Mouse (Mus musculus) MEL (cell line): ENCODE results near the gene Cdh15. TPM values are rescaled to one million over a fixed set of nuclear protein-coding genes. Genes with fewer than 3 reads are reported as not detected.
A peak's percentile ranks its signal among the peaks of the same experiment; 100 is the strongest.

ENCODE experiments used
- DNase-seq: peaks from one replicate; pipeline ENCODE4 v3.0.0; 2011; ENCODE audit warnings: low read depth, low spot score
- H3K27ac ChIP-seq: 2 replicates; pipeline ENCODE4 v1.5.1; 2012; ENCODE audit warnings: low read depth, mild to moderate bottlenecking, control low read depth, low read length, moderate library complexity; ENCODE audit not compliant: control insufficient read depth
- H3K27me3 ChIP-seq, 2 experiments: fragments of 150-350 bp in 1 of 2; sonication (generic) in 1 of 2; 2 replicates each; pipeline ENCODE4 v1.6.1; 2012; ENCODE audit warnings: low read length in 2 of 2, mild to moderate bottlenecking in 2 of 2, improper control_type of control experiment in 1 of 2, moderate library complexity in 1 of 2; ENCODE audit not compliant: insufficient read depth in 2 of 2, control insufficient read depth in 1 of 2
- H3K36me3 ChIP-seq, 2 experiments: 2 replicates each; pipeline ENCODE4 v1.6.1; 2012 to 2014; ENCODE audit warnings: low read length in 2 of 2, improper control_type of control experiment in 1 of 2, inconsistent platforms in 1 of 2, mild to moderate bottlenecking in 1 of 2; ENCODE audit not compliant: insufficient read depth in 2 of 2, control insufficient read depth in 1 of 2
- H3K4me1 ChIP-seq, 2 experiments: fragments of 150-350 bp in 1 of 2; sonication (generic) in 1 of 2; 2 replicates each; pipeline ENCODE4 v1.6.1; 2012; ENCODE audit warnings: low read length in 2 of 2, improper control_type of control experiment in 1 of 2, mild to moderate bottlenecking in 1 of 2; ENCODE audit not compliant: insufficient read depth in 2 of 2, control insufficient read depth in 1 of 2
- H3K4me3 ChIP-seq, 2 experiments: fragments of 150-350 bp in 1 of 2; sonication (generic) in 1 of 2; 2 replicates each; pipeline ENCODE4 v1.5.1; 2012; ENCODE audit warnings: low read depth in 2 of 2, low read length in 2 of 2, mild to moderate bottlenecking in 2 of 2, moderate library complexity in 2 of 2, control low read depth in 1 of 2, improper control_type of control experiment in 1 of 2; ENCODE audit not compliant: control insufficient read depth in 1 of 2, insufficient read depth in 1 of 2
- H3K79me2 ChIP-seq: 2 replicates; pipeline ENCODE4 v1.6.1; 2012; ENCODE audit warnings: mild to moderate bottlenecking, low read length, moderate library complexity; ENCODE audit not compliant: control insufficient read depth, poor library complexity, insufficient read depth
- H3K9ac ChIP-seq: 2 replicates; pipeline ENCODE4 v1.6.1; 2012; ENCODE audit warnings: low read depth, mild to moderate bottlenecking, control low read depth, low read length, moderate library complexity; ENCODE audit not compliant: control insufficient read depth, poor library complexity, severe bottlenecking
- H3K9me3 ChIP-seq: fragments of 150-350 bp; sonication (generic); replicated peaks from 2 replicates; pipeline ENCODE4 v1.6.1; 2012; ENCODE audit warnings: mild to moderate bottlenecking, low read length, improper control_type of control experiment, moderate library complexity; ENCODE audit not compliant: insufficient read depth
- BHLHE40 ChIP-seq: IDR thresholded peaks from 2 replicates; pipeline ENCODE4 v1.6.1; 2012; ENCODE audit warnings: low read depth, mild to moderate bottlenecking, inconsistent platforms, low read length, improper control_type of control experiment, borderline replicate concordance
- CHD1 ChIP-seq: IDR thresholded peaks from 2 replicates; pipeline ENCODE4 v1.6.1; 2012; ENCODE audit warnings: low read depth, mild to moderate bottlenecking, inconsistent platforms, low read length, improper control_type of control experiment
- CTCF ChIP-seq, 3 experiments: IDR thresholded peaks in 2 of 3; conservative IDR thresholded peaks in 1 of 3; 2 replicates each; pipeline ENCODE4 v1.5.1; 2011 to 2012; ENCODE audit warnings: low read length in 3 of 3, low read depth in 2 of 3, mild to moderate bottlenecking in 2 of 3, improper control_type of control experiment in 1 of 3, inconsistent platforms in 1 of 3, mixed read lengths in 1 of 3, moderate library complexity in 1 of 3; ENCODE audit not compliant: control insufficient read depth in 1 of 3, insufficient read depth in 1 of 3, poor library complexity in 1 of 3, severe bottlenecking in 1 of 3
- ELF1 ChIP-seq: IDR thresholded peaks from 2 replicates; pipeline ENCODE4 v1.6.1; 2014; ENCODE audit warnings: low read depth, mild to moderate bottlenecking, inconsistent platforms, low read length, improper control_type of control experiment, moderate library complexity
- ETS1 ChIP-seq: IDR thresholded peaks from 2 replicates; pipeline ENCODE4 v1.6.1; 2012; ENCODE audit warnings: low read depth, mild to moderate bottlenecking, inconsistent platforms, low read length, improper control_type of control experiment, moderate library complexity
- GABPA ChIP-seq: IDR thresholded peaks from 2 replicates; pipeline ENCODE4 v1.6.1; 2012; ENCODE audit warnings: low read depth, mild to moderate bottlenecking, inconsistent platforms, low read length, improper control_type of control experiment, moderate library complexity
- HCFC1 ChIP-seq: IDR thresholded peaks from 2 replicates; pipeline ENCODE4 v1.6.1; 2012; ENCODE audit warnings: low read depth, mild to moderate bottlenecking, inconsistent platforms, low read length, improper control_type of control experiment, moderate library complexity
- KAT2A ChIP-seq: conservative IDR thresholded peaks from 2 replicates; pipeline ENCODE4 v1.6.1; 2012; ENCODE audit warnings: low read depth, low read length, improper control_type of control experiment, inconsistent platforms
- MAFK ChIP-seq: IDR thresholded peaks from 2 replicates; pipeline ENCODE4 v1.6.1; 2011; ENCODE audit warnings: low read depth, mild to moderate bottlenecking, low read length, improper control_type of control experiment, borderline replicate concordance
- MAZ ChIP-seq: IDR thresholded peaks from 2 replicates; pipeline ENCODE4 v1.6.1; 2012; ENCODE audit warnings: low read depth, mild to moderate bottlenecking, inconsistent platforms, low read length, improper control_type of control experiment
- MYB ChIP-seq: IDR thresholded peaks from 2 replicates; pipeline ENCODE4 v1.6.1; 2011; ENCODE audit warnings: mild to moderate bottlenecking, low read depth, low read length, improper control_type of control experiment
- MYC ChIP-seq: IDR thresholded peaks from 2 replicates; pipeline ENCODE4 v1.6.1; 2011; ENCODE audit warnings: low read depth, mild to moderate bottlenecking, low read length, improper control_type of control experiment, moderate library complexity
- NRF1 ChIP-seq: IDR thresholded peaks from 2 replicates; pipeline ENCODE4 v1.6.1; 2014; ENCODE audit warnings: low read depth, mild to moderate bottlenecking, inconsistent platforms, low read length, improper control_type of control experiment, moderate library complexity; ENCODE audit not compliant: poor library complexity, insufficient read depth, severe bottlenecking
- POLR2AphosphoS2 ChIP-seq: IDR thresholded peaks from 2 replicates; pipeline ENCODE4 v1.6.1; 2011; ENCODE audit warnings: low read length, improper control_type of control experiment
- RAD21 ChIP-seq: IDR thresholded peaks from 2 replicates; pipeline ENCODE4 v1.6.1; 2011; ENCODE audit warnings: mild to moderate bottlenecking, low read depth, low read length, improper control_type of control experiment
- SIN3A ChIP-seq: IDR thresholded peaks from 2 replicates; pipeline ENCODE4 v1.6.1; 2012; ENCODE audit warnings: low read length, improper control_type of control experiment, inconsistent platforms
- SMC3 ChIP-seq: IDR thresholded peaks from 2 replicates; pipeline ENCODE4 v1.6.1; 2011; ENCODE audit warnings: low read depth, low read length, improper control_type of control experiment
- TAL1 ChIP-seq: IDR thresholded peaks from 2 replicates; pipeline ENCODE4 v1.6.1; 2012; ENCODE audit warnings: mild to moderate bottlenecking, inconsistent platforms, low read length, moderate library complexity, mixed read lengths
- TBP ChIP-seq: IDR thresholded peaks from 2 replicates; pipeline ENCODE4 v1.8.0; 2011; ENCODE audit warnings: low read depth, low read length, improper control_type of control experiment
- TCF12 ChIP-seq: IDR thresholded peaks from 2 replicates; pipeline ENCODE4 v1.6.1; 2014; ENCODE audit warnings: low read depth, mild to moderate bottlenecking, inconsistent platforms, low read length, improper control_type of control experiment, moderate library complexity
- UBTF ChIP-seq: IDR thresholded peaks from 2 replicates; pipeline ENCODE4 v1.6.1; 2012; ENCODE audit warnings: low read depth, mild to moderate bottlenecking, inconsistent platforms, low read length, improper control_type of control experiment, moderate library complexity, borderline replicate concordance; ENCODE audit not compliant: insufficient read depth
- USF2 ChIP-seq, 2 experiments: IDR thresholded peaks; 2 replicates each; pipeline ENCODE4 v1.6.1; 2011 to 2012; ENCODE audit warnings: improper control_type of control experiment in 2 of 2, low read length in 2 of 2, borderline replicate concordance in 1 of 2, inconsistent platforms in 1 of 2, low read depth in 1 of 2, mild to moderate bottlenecking in 1 of 2; ENCODE audit not compliant: insufficient read depth in 1 of 2
- ZC3H11A ChIP-seq: IDR thresholded peaks from 2 replicates; pipeline ENCODE4 v1.6.1; 2012; ENCODE audit warnings: low read depth, mild to moderate bottlenecking, inconsistent platforms, low read length, improper control_type of control experiment
- ZKSCAN1 ChIP-seq: IDR thresholded peaks from 2 replicates; pipeline ENCODE4 v1.6.1; 2012; ENCODE audit warnings: low read depth, mild to moderate bottlenecking, inconsistent platforms, low read length, improper control_type of control experiment, moderate library complexity
- ZNF384 ChIP-seq: IDR thresholded peaks from 2 replicates; pipeline ENCODE4 v1.6.1; 2012; ENCODE audit warnings: low read depth, mild to moderate bottlenecking, inconsistent platforms, low read length, improper control_type of control experiment
- polyA plus RNA-seq, 2 experiments: library from polyadenylated mRNA; stranded (reverse) in 1 of 2; unstranded in 1 of 2; fragments of >175 nt in 1 of 2; fragments of >200 nt in 1 of 2; gene quantifications; 2 replicates each; pipeline versions ENCODE4 v1.2.1 to v1.2.4; 2012; ENCODE audit warnings: low replicate concordance in 2 of 2, low read depth in 1 of 2; ENCODE audit not compliant: insufficient read length in 2 of 2, insufficient read depth in 1 of 2, missing spikeins in 1 of 2
- total RNA-seq: library from RNA; depleted of rRNA; stranded (reverse); fragments of 300-350 nt; gene quantifications from 2 replicates; pipeline ENCODE4 v1.2.3, GENCODE M21; 2012

Gene Cdh15
- total and polyA plus RNA-seq, 3 experiments = 0.08 to 0.71 TPM; not detected in 1

DNA sequence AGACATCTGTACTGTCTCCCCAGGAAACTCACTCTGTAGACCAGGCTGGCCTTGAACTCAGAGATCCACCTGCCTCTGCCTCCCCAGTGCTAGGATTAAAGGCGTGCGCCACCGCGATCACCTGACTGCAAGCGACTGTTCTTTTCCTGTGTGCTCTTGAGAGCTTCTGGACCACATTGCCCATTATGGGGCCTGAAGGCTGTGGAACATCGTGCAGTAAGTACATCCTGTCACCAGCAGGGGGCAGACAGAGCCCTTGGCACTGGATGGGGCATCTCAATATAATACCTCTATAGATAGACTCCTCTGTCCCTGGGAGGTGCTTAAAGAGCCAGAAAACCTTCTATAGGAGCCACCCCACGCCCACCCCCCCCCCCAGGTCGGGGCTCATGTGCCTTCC lies 12.8 kb upstream of the Cdh15 start (continued):
- no peak for TF ChIP-seq MAFK
- TF ChIP-seq TAL1 = no peak
- no peak for TF ChIP-seq MYB
- TF ChIP-seq RAD21 = peak; percentile 97
- peak; percentile 97 for TF ChIP-seq ZC3H11A
- TF ChIP-seq TBP = peak; percentile 89
- TF ChIP-seq ZNF384 = peak; percentile 55
- TF ChIP-seq MYC = peak; percentile 90
- no peak for TF ChIP-seq POLR2AphosphoS2
- no peak for TF ChIP-seq GABPA
- TF ChIP-seq BHLHE40 = 0 out of 2 replicates have a peak, but pooled peaks have one; percentile 46
- TF ChIP-seq ZKSCAN1 = no peak
- no peak for TF ChIP-seq UBTF
- peak; percentile 92 to 98 (median 97) for TF ChIP-seq CTCF (IDR thresholded peaks at IDR 0.05 in 2 of 3, conservative IDR thresholded peaks at IDR 0.05 in 1 of 3; ENCODE audit: control insufficient read depth in 1 of 3, insufficient read depth in 1 of 3, low read depth in 2 of 3, low read length in 3 of 3, poor library complexity in 1 of 3, severe bottlenecking in 1 of 3)
- TF ChIP-seq USF2 (IDR thresholded peaks at IDR 0.05; ENCODE audit: borderline replicate concordance in 1 of 2, insufficient read depth in 1 of 2, low read depth in 1 of 2, low read length in 2 of 2) = no peak
- TF ChIP-seq SIN3A = peak; percentile 76
- TF ChIP-seq NRF1 = no peak
- TF ChIP-seq HCFC1 = peak; percentile 41; the same call in 1 of the 2 replicates

GRCm38 (mm10) chr8:122836199-122836598 lies 11.6 kb upstream of the Cdh15 start:
- no peaks in the 10 kb centered on the region for H3K9me3 ChIP-seq
- no peak for TF ChIP-seq MYC
- no peak for TF ChIP-seq ETS1
- no peak for TF ChIP-seq ELF1
- no peak for TF ChIP-seq TCF12
- no peak for TF ChIP-seq CHD1
- TF ChIP-seq SMC3 = no peak
- no peak for TF ChIP-seq KAT2A
- TF ChIP-seq POLR2AphosphoS2 = no peak
- TF ChIP-seq USF2 (IDR thresholded peaks at IDR 0.05; ENCODE audit: borderline replicate concordance in 1 of 2, insufficient read depth in 1 of 2, low read depth in 1 of 2, low read length in 2 of 2) = no peak
- TF ChIP-seq MAZ = no peak
- H3K4me3 ChIP-seq = no peak overlapping the region
- no peaks in the 10 kb centered on the region for H3K36me3 ChIP-seq
- no peak overlapping the region for H3K9ac ChIP-seq
- H3K79me2 ChIP-seq = no peaks in the 10 kb centered on the region
- no peak overlapping the region for H3K27ac ChIP-seq
- no peaks in the 10 kb centered on the region for H3K27me3 ChIP-seq
- 0 out of 4 replicates have a peak, but pooled peaks cover 0 to 5% of the 10 kb centered on the region in 2 experiments for H3K4me1 ChIP-seq
- no peak for DNase-seq
